Mouse (Mus musculus): ENCODE measurements around the gene Tmed2.

- TF ChIP-seq CTCF (IDR thresholded peaks at IDR 0.05; ENCODE audit: low read depth) = no peak
- no peak for TF ChIP-seq EP300 (IDR thresholded peaks at IDR 0.05; ENCODE audit: low read depth)
Observed at GRCm38 (mm10) chr5:124552094-124552472, 11.6 kb downstream of the Tmed2 start.
